In genomic region chr2:113902406-113902805, GRCm38 (mm10) we compare ENCODE assay signal across 18 mouse cellular contexts. TPM values are rescaled to one million over a fixed set of nuclear protein-coding genes. Genes with fewer than 3 reads are reported as not detected.
A peak's percentile ranks its signal among the peaks of the same experiment; 100 is the strongest.
DNase-seq lines count a peak whose midpoint lies in the region; ATAC-seq and TF ChIP-seq lines count a peak whose summit lies in the region.
"Had no signal": no experiment of that assay in that cellular context is flagged by ENCODE, and none has a peak within 500 bp of the region (broad histone marks: within the 10 kb centered on the region; RNA-seq: fewer than 3 reads in every experiment).

No protein-coding gene starts in this region.

- H3K9ac ChIP-seq in hindbrain, postnatal 0 days (replicated peaks; ENCODE audit: low read length): no peak overlapping the region
- H3K9ac ChIP-seq in liver, postnatal 0 days (replicated peaks): no peak overlapping the region
- no peak overlapping the region for H3K9ac ChIP-seq in liver, embryonic 11.5 days (ENCODE audit: low read depth, low read length)
- H3K9ac ChIP-seq in midbrain, embryonic 16.5 days (ENCODE audit: low read depth, low read length): no peak overlapping the region
- H3K9ac ChIP-seq: forebrain, embryonic 13.5 days; hindbrain, embryonic 14.5 days; limb, embryonic 12.5 days; stomach, embryonic 15.5 days had no signal

- no peaks in the 10 kb centered on the region for H3K9me3 ChIP-seq in hindbrain, embryonic 10.5 days
- H3K9me3 ChIP-seq in hindbrain, postnatal 0 days (ENCODE audit: low read length): no peaks in the 10 kb centered on the region
- no peaks in the 10 kb centered on the region for H3K9me3 ChIP-seq in liver, postnatal 0 days (ENCODE audit: low read length)
- H3K9me3 ChIP-seq in liver, embryonic 11.5 days (ENCODE audit: control insufficient read depth, low read length): no peaks in the 10 kb centered on the region
- no peaks in the 10 kb centered on the region for H3K9me3 ChIP-seq in midbrain, embryonic 16.5 days (replicated peaks; ENCODE audit: control insufficient read depth, low read length, poor library complexity, severe bottlenecking)
- H3K9me3 ChIP-seq: forebrain, embryonic 13.5 days; G1E; limb, embryonic 12.5 days; stomach, embryonic 15.5 days had no signal

- H3K4me3 ChIP-seq in hindbrain, embryonic 10.5 days: no peak overlapping the region
- no peak overlapping the region for H3K4me3 ChIP-seq in hindbrain, postnatal 0 days (ENCODE audit: low read length)
- H3K4me3 ChIP-seq in liver, postnatal 0 days (ENCODE audit: low read depth, low read length): no peak overlapping the region
- no peak overlapping the region for H3K4me3 ChIP-seq in liver, embryonic 11.5 days (ENCODE audit: low read depth, low read length)
- no peak overlapping the region for H3K4me3 ChIP-seq in midbrain, embryonic 16.5 days (ENCODE audit: low read depth, low read length)
- H3K4me3 ChIP-seq: forebrain, embryonic 13.5 days; limb, embryonic 12.5 days; stomach, embryonic 15.5 days had no signal

- no peaks in the 10 kb centered on the region for H3K36me3 ChIP-seq in hindbrain, embryonic 10.5 days
- no peaks in the 10 kb centered on the region for H3K36me3 ChIP-seq in hindbrain, postnatal 0 days (ENCODE audit: insufficient read depth, low read length)
- H3K36me3 ChIP-seq in liver, postnatal 0 days (replicated peaks; ENCODE audit: insufficient read depth, low read length): no peaks in the 10 kb centered on the region
- H3K36me3 ChIP-seq in liver, embryonic 11.5 days (ENCODE audit: control insufficient read depth, insufficient read depth, low read length): no peaks in the 10 kb centered on the region
- no peaks in the 10 kb centered on the region for H3K36me3 ChIP-seq in midbrain, embryonic 16.5 days (ENCODE audit: control insufficient read depth, insufficient read depth, low read length)
- H3K36me3 ChIP-seq: G1E; limb, embryonic 12.5 days; stomach, embryonic 15.5 days had no signal

- peaks cover 21% of the 10 kb centered on the region for H3K4me1 ChIP-seq in hindbrain, embryonic 10.5 days (replicated peaks)
- H3K4me1 ChIP-seq in hindbrain, postnatal 0 days (ENCODE audit: insufficient read depth, low read length): no peaks in the 10 kb centered on the region
- H3K4me1 ChIP-seq in liver, postnatal 0 days (ENCODE audit: insufficient read depth): no peaks in the 10 kb centered on the region
- no peaks in the 10 kb centered on the region for H3K4me1 ChIP-seq in liver, embryonic 11.5 days (replicated peaks; ENCODE audit: control insufficient read depth, insufficient read depth, low read length)
- no peaks in the 10 kb centered on the region; the same call in 1 of the 2 replicates for H3K4me1 ChIP-seq in midbrain, embryonic 16.5 days (ENCODE audit: control insufficient read depth, insufficient read depth, low read length)
- H3K4me1 ChIP-seq: forebrain, embryonic 13.5 days; limb, embryonic 12.5 days; stomach, embryonic 15.5 days had no signal

- H3K4me2 ChIP-seq in hindbrain, postnatal 0 days (ENCODE audit: low read depth, low read length): no peak overlapping the region
- H3K4me2 ChIP-seq in liver, postnatal 0 days (ENCODE audit: low read depth, low read length): no peak overlapping the region
- no peak overlapping the region for H3K4me2 ChIP-seq in liver, embryonic 11.5 days
- no peak overlapping the region for H3K4me2 ChIP-seq in midbrain, embryonic 16.5 days (ENCODE audit: low read length)
- H3K4me2 ChIP-seq: forebrain, embryonic 13.5 days; hindbrain, embryonic 14.5 days; limb, embryonic 12.5 days; stomach, embryonic 15.5 days had no signal

- no peak for TF ChIP-seq EP300 in liver, postnatal 0 days (IDR thresholded peaks at IDR 0.05; ENCODE audit: low read depth)

- no peak for DNase-seq in hindbrain, embryonic 10.5 days (ENCODE audit: low spot score)
- no peak for DNase-seq in hindbrain, postnatal 0 days (ENCODE audit: low spot score)
- peak; percentile 15 for DNase-seq in liver, postnatal 0 days
- DNase-seq in liver, embryonic 11.5 days (ENCODE audit: low spot score): no peak
- DNase-seq in adipocyte (ENCODE audit: low spot score): peak; percentile 9
- peak; percentile 75 for DNase-seq in adrenal gland, postnatal 14 days
- DNase-seq: cerebellum, adult 9-11 months; gastrocnemius, postnatal 14 days; heart, postnatal 10 days; spleen, adult 18-20 months had no signal

- no peak for TF ChIP-seq CTCF in hindbrain, postnatal 0 days (IDR thresholded peaks at IDR 0.05; ENCODE audit: low read depth)
- TF ChIP-seq CTCF in liver, postnatal 0 days (IDR thresholded peaks at IDR 0.05; ENCODE audit: low read depth): no peak

- no peak for ATAC-seq in hindbrain, postnatal 0 days
- ATAC-seq in liver, postnatal 0 days: no peak
- no peak for ATAC-seq in liver, embryonic 11.5 days (replicated peaks; ENCODE audit: low FRiP score)
- ATAC-seq in midbrain, embryonic 16.5 days: no peak
- ATAC-seq: CD4-positive, CD25-positive, alpha-beta regulatory T cell, adult 4 months; forebrain, embryonic 13.5 days; intestine, postnatal 0 days had no signal

- H3K27me3 ChIP-seq in hindbrain, embryonic 10.5 days (ENCODE audit: insufficient read depth, poor library complexity, severe bottlenecking): no peaks in the 10 kb centered on the region
- H3K27me3 ChIP-seq in hindbrain, postnatal 0 days (ENCODE audit: insufficient read depth, low read length): no peaks in the 10 kb centered on the region
- H3K27me3 ChIP-seq in liver, postnatal 0 days (ENCODE audit: insufficient read depth, low read length): no peaks in the 10 kb centered on the region
- H3K27me3 ChIP-seq in liver, embryonic 11.5 days (replicated peaks; ENCODE audit: control insufficient read depth, insufficient read depth, low read length): no peaks in the 10 kb centered on the region
- no peaks in the 10 kb centered on the region for H3K27me3 ChIP-seq in midbrain, embryonic 16.5 days (ENCODE audit: control insufficient read depth, insufficient read depth, low read depth, low read length)
- H3K27me3 ChIP-seq: forebrain, embryonic 13.5 days; limb, embryonic 12.5 days; stomach, embryonic 15.5 days had no signal

- H3K27ac ChIP-seq in hindbrain, embryonic 10.5 days: peak overlapping the region; percentile 41; the same call in 1 of the 2 replicates
- no peak overlapping the region for H3K27ac ChIP-seq in hindbrain, postnatal 0 days
- H3K27ac ChIP-seq in liver, postnatal 0 days (ENCODE audit: low read depth): no peak overlapping the region
- no peak overlapping the region for H3K27ac ChIP-seq in liver, embryonic 11.5 days (ENCODE audit: low read depth, low read length)
- no peak overlapping the region for H3K27ac ChIP-seq in midbrain, embryonic 16.5 days (ENCODE audit: low read length)
- H3K27ac ChIP-seq: forebrain, embryonic 13.5 days; hindbrain, embryonic 14.5 days; limb, embryonic 12.5 days; stomach, embryonic 15.5 days had no signal

RNA-seq across cellular contexts. Expression of gene Arhgap11a, which starts 53.9 kb away (rescaled TPM):
- 31.6 and 33.9 TPM in 2 replicates for polyA plus RNA-seq in hindbrain, embryonic 10.5 days (2016; fragmentation: Nextera tagmentation; extraction: Ambion mirVana)
- total RNA-seq in hindbrain, postnatal 0 days (2014; rRNA removed): 1.8 and 2.2 TPM in 2 replicates
- 6.5 and 6.7 TPM in 2 replicates for polyA plus RNA-seq in hindbrain, postnatal 0 days (2015; fragmentation: Nextera tagmentation; extraction: Ambion mirVana)
- polyA plus RNA-seq in liver, postnatal 0 days (2015; fragmentation: Nextera tagmentation; extraction: Ambion mirVana): 7.7 and 8.0 TPM in 2 replicates
- polyA plus RNA-seq in liver, embryonic 11.5 days (2014; fragmentation: Nextera tagmentation; extraction: Ambion mirVana): 5.9 and 7.1 TPM in 2 replicates
- total RNA-seq in adrenal gland, postnatal 14 days (2021): 12.3 and 12.9 TPM in 2 replicates
- 4.0 and 6.4 TPM in 2 replicates for polyA plus RNA-seq in midbrain, embryonic 16.5 days (2015; fragmentation: Nextera tagmentation; extraction: Ambion mirVana)

Comparison
In these comparisons a context has a peak if more than half of its experiments do, and no peak if none do; other contexts are left out.
1. DNase-seq: peak in liver, postnatal 0 days (single experiment), adipocyte (single experiment) and adrenal gland, postnatal 14 days (single experiment); none in hindbrain, embryonic 10.5 days (single experiment), hindbrain, postnatal 0 days (single experiment) and liver, embryonic 11.5 days (single experiment).